Mouse (Mus musculus) E14TG2a.4 (cell line): ENCODE data around the gene Rapgef5.

ENCODE experiments used
- H3K27me3 ChIP-seq: 2 replicates; pipeline ENCODE4 v1.6.1; 2014; ENCODE audit warnings: low read length, control low read depth; ENCODE audit not compliant: insufficient read depth
- H3K36me3 ChIP-seq: 2 replicates; pipeline ENCODE4 v1.6.1; 2014; ENCODE audit warnings: low read length, control low read depth; ENCODE audit not compliant: insufficient read depth
- H3K4me1 ChIP-seq: replicated peaks from 2 replicates; pipeline ENCODE4 v1.6.1; 2014; ENCODE audit warnings: low read depth, low read length, control low read depth
- H3K4me3 ChIP-seq: replicated peaks from 2 replicates; pipeline ENCODE4 v1.5.1; 2014; ENCODE audit warnings: mild to moderate bottlenecking, low read length
- H3K9me3 ChIP-seq: 2 replicates; pipeline ENCODE4 v1.6.1; 2014; ENCODE audit warnings: low read length, control low read depth
- CTCF ChIP-seq: conservative IDR thresholded peaks from 2 replicates; pipeline ENCODE4 v1.5.1; 2014; ENCODE audit warnings: low read length
- NANOG ChIP-seq: IDR thresholded peaks from 2 replicates; pipeline ENCODE4 v1.6.1; 2014; ENCODE audit warnings: borderline replicate concordance, low read length, mixed read lengths
- POU5F1 ChIP-seq: IDR thresholded peaks from 2 replicates; pipeline ENCODE4 v1.6.1; 2014; ENCODE audit warnings: low read length, borderline replicate concordance

The Rapgef5 gene

GRCm38 (mm10) chr12:117516179-117516578, at the start of gene Rapgef5:
TSS of gene Rapgef5 (plus strand) at chr12:117516479.
- H3K4me3 ChIP-seq, result no peak within 1 kb of the TSS
- TF ChIP-seq NANOG (no peak), CTCF (no peak), POU5F1 (no peak)
- peaks cover 3% of the 10 kb centered on the region; the same call in 1 of the 2 replicates for H3K4me1 ChIP-seq
- H3K36me3 ChIP-seq, result no peaks in the 10 kb centered on the region
- peaks cover 2% of the 10 kb centered on the region; the same call in 1 of the 2 replicates for H3K27me3 ChIP-seq
- H3K9me3 ChIP-seq, result no peaks in the 10 kb centered on the region

DNA sequence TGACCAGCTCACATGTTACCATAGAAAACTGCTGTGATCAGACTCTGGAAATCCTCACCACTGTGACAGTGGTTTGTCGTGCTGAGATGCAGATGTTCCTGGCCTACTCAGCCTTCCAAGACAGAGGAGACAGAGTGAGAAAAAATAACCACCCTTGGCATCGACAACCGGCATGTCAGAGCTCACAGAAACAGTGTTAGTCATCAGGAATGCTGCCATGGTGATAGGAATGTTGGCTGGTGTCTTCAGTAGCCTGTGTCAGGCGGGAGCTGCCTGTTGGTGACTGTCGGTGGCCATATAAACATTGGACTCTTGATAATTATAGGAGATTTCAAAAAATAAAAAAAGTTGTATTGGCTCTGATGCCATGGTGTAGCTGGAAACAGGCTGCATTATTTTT, 48.0 kb upstream of the Rapgef5 start:
- TF ChIP-seq POU5F1 (no peak), CTCF (no peak), NANOG (no peak)

GRCm38 (mm10) chr12:117479014-117479413, 37.3 kb upstream of the Rapgef5 start:
- peaks cover 18% of the 10 kb centered on the region for H3K27me3 ChIP-seq
- no peaks in the 10 kb centered on the region for H3K36me3 ChIP-seq
- H3K4me1 ChIP-seq, result no peaks in the 10 kb centered on the region
- H3K9me3 ChIP-seq, result no peaks in the 10 kb centered on the region
- TF ChIP-seq CTCF (no peak), POU5F1 (no peak), NANOG (no peak)
- H3K4me3 ChIP-seq, result no peak overlapping the region

More for the DNA sequence above, 48.0 kb upstream of the Rapgef5 start:
- no peak overlapping the region for H3K4me3 ChIP-seq
- H3K4me1 ChIP-seq, result no peaks in the 10 kb centered on the region
- no peaks in the 10 kb centered on the region for H3K36me3 ChIP-seq
- H3K9me3 ChIP-seq, result no peaks in the 10 kb centered on the region
- H3K27me3 ChIP-seq, result no peaks in the 10 kb centered on the region

- Histone ChIP-seq H3K27me3 (peaks cover 18% of the 10 kb centered on the region), H3K9me3 (no peaks in the 10 kb centered on the region), H3K4me1 (no peaks in the 10 kb centered on the region), H3K36me3 (no peaks in the 10 kb centered on the region), H3K4me3 (no peak overlapping the region)
- TF ChIP-seq NANOG, result no peak
- TF ChIP-seq CTCF, result no peak
- TF ChIP-seq POU5F1, result no peak
Observed at GRCm38 (mm10) chr12:117479680-117480079, 36.6 kb upstream of the Rapgef5 start.

- Histone ChIP-seq H3K27me3 (peaks cover 18% of the 10 kb centered on the region), H3K36me3 (no peaks in the 10 kb centered on the region), H3K4me3 (no peak overlapping the region), H3K9me3 (no peaks in the 10 kb centered on the region), H3K4me1 (no peaks in the 10 kb centered on the region)
- no peak for TF ChIP-seq CTCF
- TF ChIP-seq NANOG, result no peak
- no peak for TF ChIP-seq POU5F1
Observed at GRCm38 (mm10) chr12:117480958-117481357, 35.3 kb upstream of the Rapgef5 start.

GRCm38 (mm10) chr12:117482665-117483064, 33.6 kb upstream of the Rapgef5 start:
- no peaks in the 10 kb centered on the region for H3K36me3 ChIP-seq
- H3K27me3 ChIP-seq, result peaks cover 18% of the 10 kb centered on the region
- TF ChIP-seq NANOG (no peak), POU5F1 (no peak), CTCF (no peak)
- no peaks in the 10 kb centered on the region for H3K9me3 ChIP-seq
- H3K4me3 ChIP-seq, result no peak overlapping the region
- no peaks in the 10 kb centered on the region for H3K4me1 ChIP-seq

DNA sequence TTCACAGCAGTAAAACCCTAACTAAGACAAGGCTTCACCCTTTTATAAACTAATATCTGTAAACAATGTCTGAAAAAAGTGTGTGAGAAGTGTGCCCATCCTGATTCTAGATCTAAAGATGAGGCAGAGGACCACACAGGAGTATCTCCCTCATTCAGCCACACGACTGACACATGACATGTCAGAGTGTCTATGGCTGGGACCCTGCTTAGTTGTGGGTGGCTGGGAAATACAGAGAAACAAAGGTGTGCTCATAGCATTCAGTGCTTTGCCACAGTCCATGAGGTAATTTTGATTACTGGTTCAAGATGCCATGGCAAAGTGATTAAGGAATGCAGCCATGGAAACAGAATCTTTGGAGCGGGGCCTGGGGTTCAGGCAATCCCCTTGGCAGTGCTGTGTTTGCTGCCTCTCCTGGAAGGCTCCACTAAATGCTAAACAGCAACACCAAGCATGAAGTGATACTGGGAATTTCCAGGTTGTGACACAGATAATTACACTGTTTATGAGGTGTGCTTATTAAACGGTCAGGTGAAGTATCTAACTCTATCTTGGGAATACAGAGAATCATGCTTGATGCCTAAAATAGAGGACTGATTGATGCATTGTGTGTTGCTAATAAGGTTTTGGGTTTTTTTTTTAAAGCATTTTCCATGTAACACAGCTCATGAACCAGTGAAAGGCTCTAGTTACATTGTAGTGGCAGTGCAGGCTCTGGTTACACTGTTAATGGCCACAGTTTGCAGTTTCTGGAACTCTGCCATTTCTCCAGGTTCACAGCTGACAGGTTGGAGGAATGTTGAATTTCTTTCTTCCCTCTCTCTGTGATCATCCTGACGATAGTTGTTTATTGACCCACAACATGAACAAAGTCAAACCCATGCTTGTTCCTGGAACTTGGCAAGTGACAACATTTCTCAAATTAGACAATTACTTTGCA, 29.9 kb upstream of the Rapgef5 start:
- Histone ChIP-seq H3K9me3 (peaks cover 18% of the 10 kb centered on the region), H3K27me3 (no peaks in the 10 kb centered on the region), H3K4me3 (no peak overlapping the region), H3K4me1 (no peaks in the 10 kb centered on the region), H3K36me3 (no peaks in the 10 kb centered on the region)
- no peak for TF ChIP-seq NANOG
- no peak for TF ChIP-seq CTCF
- TF ChIP-seq POU5F1, result no peak

- Histone ChIP-seq H3K4me1 (no peaks in the 10 kb centered on the region), H3K4me3 (no peak overlapping the region), H3K36me3 (no peaks in the 10 kb centered on the region), H3K9me3 (peaks cover 35% of the 10 kb centered on the region), H3K27me3 (no peaks in the 10 kb centered on the region)
- TF ChIP-seq POU5F1 (no peak), CTCF (no peak), NANOG (no peak)
Observed at GRCm38 (mm10) chr12:117496501-117497176, 19.6 kb upstream of the Rapgef5 start.
